Mouse (Mus musculus): Measurements from ENCODE around the gene Sgf29. TPM values are rescaled to one million over a fixed set of nuclear protein-coding genes. Genes with fewer than 3 reads are reported as not detected.
"Not testable (repeated sequence)": the region's sequence is repeated elsewhere in the genome, so short reads cannot be mapped to it uniquely, and the experiment has no call there.

Gene Sgf29
- total RNA-seq, 4 experiments from 2014 or later, result 30.5 to 44.4 (median 38.2) TPM

- DNase-seq, result no peak
These were observed 6.4 kb upstream of the Sgf29 start for GRCm38 (mm10) chr7:126642545-126643243.

- DNase-seq, result not testable (repeated sequence)
These were observed 5.9 kb upstream of the Sgf29 start for GRCm38 (mm10) chr7:126643244-126643617.

GRCm38 (mm10) chr7:126644345-126644744 is 4.8 kb upstream of the Sgf29 start:
- DNase-seq, result no peak

- DNase-seq, result no peak
These were observed 4.2 kb upstream of the Sgf29 start for GRCm38 (mm10) chr7:126644914-126645313.

- DNase-seq, result no peak
These were observed 3.4 kb upstream of the Sgf29 start for GRCm38 (mm10) chr7:126645708-126646107.

GRCm38 (mm10) chr7:126648486-126648885 is 623 bp upstream of the Sgf29 start:
- DNase-seq, result no peak

GRCm38 (mm10) chr7:126650852-126651251 is 1.7 kb downstream of the Sgf29 start:
- no peak for DNase-seq

GRCm38 (mm10) chr7:126653991-126654390 is 4.9 kb downstream of the Sgf29 start:
- DNase-seq, result no peak

- no peak for DNase-seq
These were observed 6.6 kb downstream of the Sgf29 start for GRCm38 (mm10) chr7:126655695-126656094.

GRCm38 (mm10) chr7:126657522-126657921 is 8.4 kb downstream of the Sgf29 start:
- DNase-seq, result no peak

GRCm38 (mm10) chr7:126659771-126660170 is 10.7 kb downstream of the Sgf29 start:
- DNase-seq, result no peak

GRCm38 (mm10) chr7:126663646-126664045 is 14.5 kb downstream of the Sgf29 start:
- DNase-seq, result no peak

GRCm38 (mm10) chr7:126665269-126665668 is 16.2 kb downstream of the Sgf29 start:
- DNase-seq, result peak; percentile 39

GRCm38 (mm10) chr7:126667495-126668090 is 18.5 kb downstream of the Sgf29 start:
- DNase-seq, result no peak

- DNase-seq, result no peak
These were observed 19.3 kb downstream of the Sgf29 start for GRCm38 (mm10) chr7:126668452-126668851.

- no peak for DNase-seq
These were observed 21.0 kb downstream of the Sgf29 start for GRCm38 (mm10) chr7:126670152-126670551.

GRCm38 (mm10) chr7:126672111-126672510 is 23.0 kb downstream of the Sgf29 start:
- no peak for DNase-seq

GRCm38 (mm10) chr7:126675104-126675503 is 26.0 kb downstream of the Sgf29 start:
- no peak for DNase-seq

GRCm38 (mm10) chr7:126676207-126676606 is 27.1 kb downstream of the Sgf29 start, which contains the start of gene Sult1a1:
Gene Sult1a1, minus strand, starts transcription at chr7:126676432.
- DNase-seq, result no peak

GRCm38 (mm10) chr7:126676631-126677220 is 27.6 kb downstream of the Sgf29 start:
- DNase-seq, result no peak

GRCm38 (mm10) chr7:126678545-126679341 is 29.6 kb downstream of the Sgf29 start:
- no peak for DNase-seq

GRCm38 (mm10) chr7:126679683-126680082 is 30.6 kb downstream of the Sgf29 start:
- DNase-seq, result no peak

- no peak for DNase-seq
These were observed 32.1 kb downstream of the Sgf29 start for GRCm38 (mm10) chr7:126681221-126681620.
